Mouse (Mus musculus) brain, embryonic 18.5 days (tissue): ENCODE results near the gene Prdm2.

Source experiments
- DNase-seq: peaks from one replicate; pipeline ENCODE4 v3.0.0-alpha.2; 2012; ENCODE audit warnings: low read depth, low spot score

Gene Prdm2

DNA sequence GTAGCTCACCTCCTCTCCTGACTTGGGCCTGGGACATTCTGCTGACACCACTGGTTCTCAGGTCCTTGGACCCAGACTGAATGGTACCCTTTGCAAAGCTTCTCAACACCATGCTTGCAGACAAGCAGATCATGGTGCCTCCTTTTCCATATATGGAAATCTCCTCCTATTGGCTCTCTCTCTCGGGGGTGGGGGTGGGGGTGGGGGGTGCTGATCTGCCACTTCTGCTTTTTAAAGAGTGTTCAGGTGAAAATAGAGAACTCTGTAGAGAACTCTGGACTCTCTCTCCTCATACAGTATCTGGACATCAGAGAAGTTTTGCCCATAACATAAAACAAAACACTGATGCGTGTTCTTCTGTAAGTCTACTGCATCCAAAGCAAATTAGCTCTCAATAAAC is 106.2 kb downstream of the Prdm2 start:
- no peak for DNase-seq

DNA sequence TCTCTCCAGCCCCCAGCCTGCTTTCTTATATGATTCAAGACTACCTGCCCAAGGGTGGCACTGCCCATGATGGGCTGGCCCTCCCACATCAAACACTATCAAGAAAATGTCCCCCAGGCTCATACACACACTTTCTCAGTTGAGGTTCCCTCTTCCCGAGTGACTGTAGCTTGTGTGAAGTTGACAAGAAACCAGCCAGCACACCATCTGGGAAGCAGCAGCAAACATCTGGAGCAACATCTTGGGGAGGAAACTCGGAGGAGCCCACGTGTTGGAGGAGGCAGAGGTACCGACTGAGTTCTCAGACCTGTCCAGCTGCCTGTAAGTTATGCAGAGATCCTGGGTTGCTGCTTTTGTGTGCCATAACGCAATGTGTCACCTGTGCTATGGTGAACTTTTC is 108.1 kb downstream of the Prdm2 start:
- DNase-seq, result no peak

GRCm38 (mm10) chr4:143103811-143104210 is 109.0 kb downstream of the Prdm2 start:
- DNase-seq, result no peak

- no peak for DNase-seq
Observed at GRCm38 (mm10) chr4:143100157-143100556, 112.6 kb downstream of the Prdm2 start.

- no peak for DNase-seq
Observed at GRCm38 (mm10) chr4:143099288-143100039, 113.3 kb downstream of the Prdm2 start.

- no peak for DNase-seq
Observed at GRCm38 (mm10) chr4:143092082-143092701, 120.6 kb downstream of the Prdm2 start.

GRCm38 (mm10) chr4:143090551-143090950 is 122.2 kb downstream of the Prdm2 start:
- no peak for DNase-seq

GRCm38 (mm10) chr4:143074071-143074765 is 138.6 kb downstream of the Prdm2 start:
- no peak for DNase-seq

GRCm38 (mm10) chr4:143071791-143072190 is 141.0 kb downstream of the Prdm2 start:
- DNase-seq, result no peak

GRCm38 (mm10) chr4:143067006-143067405 is 145.8 kb downstream of the Prdm2 start:
- no peak for DNase-seq

DNA sequence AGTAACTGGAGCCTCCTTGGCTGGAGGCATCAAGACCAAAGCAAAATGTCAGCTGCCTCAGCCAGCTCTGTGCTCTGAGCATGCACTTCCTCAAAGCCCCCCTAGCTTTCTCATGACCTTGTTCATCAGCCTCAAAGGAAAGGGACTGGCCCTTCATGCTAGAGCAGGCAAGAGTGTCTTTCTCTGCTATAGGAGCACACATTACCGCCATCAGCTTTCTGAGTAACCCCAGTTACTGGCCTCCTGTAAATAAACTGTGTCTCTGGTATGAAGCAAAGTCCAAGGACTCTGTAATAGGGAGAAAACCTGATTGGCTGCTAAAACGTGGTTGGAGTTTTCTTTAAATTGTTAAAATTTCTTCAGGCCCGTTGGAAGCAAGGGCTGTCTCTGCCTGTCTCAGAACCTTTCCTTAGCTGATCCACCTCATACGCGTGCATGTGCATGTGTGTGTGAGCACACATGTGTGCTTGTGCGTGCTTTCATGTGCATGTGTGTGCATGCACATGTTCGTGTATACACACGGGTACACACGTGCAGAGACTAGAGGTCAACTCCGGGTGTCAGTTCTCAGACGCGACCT is 153.9 kb downstream of the Prdm2 start:
- no peak for DNase-seq
